Comparison of ENCODE assay signal across 8 mouse cellular contexts in the genomic region with DNA sequence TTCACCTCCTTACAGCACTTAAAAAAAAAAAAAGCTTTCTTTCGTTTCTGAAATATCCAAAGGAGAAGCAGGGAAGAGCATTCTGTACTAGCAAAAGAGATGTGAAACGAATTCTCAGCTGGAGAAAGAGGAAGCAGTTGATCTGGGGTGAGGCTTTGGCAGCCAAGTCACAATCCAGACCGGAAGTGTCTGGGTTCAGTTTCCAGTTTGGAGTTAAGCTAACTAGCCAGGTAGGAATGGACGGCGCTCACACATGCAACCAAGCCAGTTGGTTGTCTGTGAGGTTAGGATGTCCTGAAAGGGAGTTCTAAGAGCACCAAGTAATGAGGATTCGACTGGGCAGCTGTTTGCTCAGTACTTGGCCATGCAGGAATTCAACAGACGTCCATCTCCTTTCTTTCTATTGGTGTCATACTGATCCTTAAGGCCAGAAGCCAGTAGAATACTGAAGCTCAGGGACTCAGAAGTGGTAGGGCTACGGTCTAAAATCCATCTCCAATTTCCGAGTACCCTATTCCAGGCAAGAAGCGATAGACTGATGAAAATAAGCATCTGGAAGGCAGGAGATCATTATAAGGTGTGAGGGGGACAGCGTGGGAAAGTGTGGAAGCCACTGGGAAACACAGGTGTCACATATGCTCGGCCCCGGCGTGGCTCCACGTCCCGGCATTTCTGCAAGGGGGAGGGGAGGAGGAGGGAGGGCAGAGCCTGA. TPM values are rescaled to one million over a fixed set of nuclear protein-coding genes. Genes with fewer than 3 reads are reported as not detected.
DNase-seq lines count a peak whose midpoint lies in the region; ATAC-seq and TF ChIP-seq lines count a peak whose summit lies in the region.

No protein-coding gene starts in this region.

- TF ChIP-seq EP300 in MEL (IDR thresholded peaks at IDR 0.05; ENCODE audit: low read depth in 1 of 2, low read length in 2 of 2), result peak in 1 of 2 experiments; percentile 52; a peak in 2 of 4 replicates

- 25% methylated on average over 15 of the region's 16 CpGs for WGBS in forebrain, embryonic 14.5 days
- 6% methylated on average over 16 of the region's 16 CpGs for WGBS in lung, adult 2 months
- 27% methylated on average over 16 of the region's 16 CpGs for WGBS in neural tube, embryonic 13.5 days

- peaks cover 4% of the 10 kb centered on the region; the same call in 1 of the 2 replicates for H3K79me2 ChIP-seq in MEL (ENCODE audit: control insufficient read depth, insufficient read depth, low read length, poor library complexity)

- H3K4me3 ChIP-seq in MEL (ENCODE audit: control insufficient read depth in 1 of 2, insufficient read depth in 1 of 2, low read depth in 2 of 2, low read length in 2 of 2), result peak overlapping the region; percentile 64 to 73
- H3K4me3 ChIP-seq in forebrain, embryonic 14.5 days (ENCODE audit: low read depth, low read length), result peak overlapping the region; percentile 55
- H3K4me3 ChIP-seq in lung, adult 2 months (replicated peaks; ENCODE audit: extremely low read depth, low read depth, low read length), result peak overlapping the region; percentile 80
- peak overlapping the region; percentile 69 for H3K4me3 ChIP-seq in neural tube, embryonic 13.5 days

- peak; percentile 44 to 50 for DNase-seq in B cell, adult 2 months
- peak; percentile 94 for DNase-seq in MEL (ENCODE audit: low read depth, low spot score)
- DNase-seq in forebrain, embryonic 14.5 days (ENCODE audit: low spot score), result no peak
- DNase-seq in induced T-regulatory cell, adult 2 months (ENCODE audit: low read depth), result peak; percentile 65
- DNase-seq in lung, adult 2 months, result peak; percentile 40
- DNase-seq in cerebellum, adult 9-10 months, result no peak
- DNase-seq in left cerebral cortex, adult 11 months (ENCODE audit: low spot score), result no peak

- TF ChIP-seq CTCF in MEL (IDR thresholded peaks at IDR 0.05 in 2 of 3, conservative IDR thresholded peaks at IDR 0.05 in 1 of 3; ENCODE audit: control insufficient read depth in 1 of 3, insufficient read depth in 1 of 3, low read depth in 2 of 3, low read length in 3 of 3, poor library complexity in 1 of 3, severe bottlenecking in 1 of 3), result no peak
- no peak for TF ChIP-seq CTCF in lung, adult 2 months (IDR thresholded peaks at IDR 0.05; ENCODE audit: insufficient read depth, low read length)

- peaks cover 4 to 12% of the 10 kb centered on the region in 2 experiments; a peak in 3 of 4 replicates for H3K4me1 ChIP-seq in MEL (ENCODE audit: control insufficient read depth in 1 of 2, insufficient read depth in 2 of 2, low read length in 2 of 2)
- peaks cover 11% of the 10 kb centered on the region; the same call in 1 of the 2 replicates for H3K4me1 ChIP-seq in forebrain, embryonic 14.5 days (ENCODE audit: control insufficient read depth, insufficient read depth, low read length)
- peaks cover 11% of the 10 kb centered on the region for H3K4me1 ChIP-seq in lung, adult 2 months (ENCODE audit: control insufficient read depth, insufficient read depth, low read length)
- peaks cover 16% of the 10 kb centered on the region for H3K4me1 ChIP-seq in neural tube, embryonic 13.5 days (replicated peaks)

- TF ChIP-seq RAD21 in MEL (IDR thresholded peaks at IDR 0.05; ENCODE audit: low read depth, low read length), result no peak

- peak in 1 of 2 experiments; percentile 65; a peak in 2 of 4 replicates for TF ChIP-seq POLR2A in MEL (IDR thresholded peaks at IDR 0.05; ENCODE audit: control insufficient read depth in 1 of 2, insufficient read depth in 1 of 2, low read depth in 1 of 2, low read length in 2 of 2, poor library complexity in 1 of 2)
- no peak for TF ChIP-seq POLR2A in lung, adult 2 months (IDR thresholded peaks at IDR 0.05; ENCODE audit: borderline replicate concordance, extremely low read depth, low read depth, low read length)

- H3K9me3 ChIP-seq in MEL (replicated peaks; ENCODE audit: insufficient read depth, low read length), result no peaks in the 10 kb centered on the region
- no peaks in the 10 kb centered on the region for H3K9me3 ChIP-seq in forebrain, embryonic 14.5 days (replicated peaks; ENCODE audit: control insufficient read depth, low read length)
- no peaks in the 10 kb centered on the region for H3K9me3 ChIP-seq in neural tube, embryonic 13.5 days

- peak overlapping the region; percentile 84 for H3K27ac ChIP-seq in MEL (ENCODE audit: control insufficient read depth, low read depth, low read length)
- peak overlapping the region; percentile 72 for H3K27ac ChIP-seq in forebrain, embryonic 14.5 days (ENCODE audit: low read depth, low read length)
- H3K27ac ChIP-seq in neural tube, embryonic 13.5 days (replicated peaks), result peak overlapping the region; percentile 93

- H3K9ac ChIP-seq in MEL (ENCODE audit: control insufficient read depth, low read depth, low read length, poor library complexity, severe bottlenecking), result peak overlapping the region; percentile 72
- peak overlapping the region; percentile 78 for H3K9ac ChIP-seq in forebrain, embryonic 14.5 days (ENCODE audit: low read length)
- H3K9ac ChIP-seq in neural tube, embryonic 13.5 days, result peak overlapping the region; percentile 88

- ATAC-seq in forebrain, embryonic 14.5 days, result no peak
- peak; percentile 83 for ATAC-seq in neural tube, embryonic 13.5 days (ENCODE audit: low read depth)

- peaks cover 0 to 5% of the 10 kb centered on the region in 2 experiments; a peak in 2 of 4 replicates for H3K36me3 ChIP-seq in MEL (ENCODE audit: control insufficient read depth in 1 of 2, insufficient read depth in 2 of 2, low read length in 2 of 2)
- H3K36me3 ChIP-seq in forebrain, embryonic 14.5 days (ENCODE audit: control insufficient read depth, insufficient read depth, low read length), result no peaks in the 10 kb centered on the region
- no peaks in the 10 kb centered on the region for H3K36me3 ChIP-seq in neural tube, embryonic 13.5 days

- H3K27me3 ChIP-seq in MEL (ENCODE audit: control insufficient read depth in 1 of 2, insufficient read depth in 2 of 2, low read length in 2 of 2), result no peaks in the 10 kb centered on the region
- no peaks in the 10 kb centered on the region for H3K27me3 ChIP-seq in forebrain, embryonic 14.5 days (replicated peaks; ENCODE audit: control insufficient read depth, insufficient read depth, low read length)
- no peaks in the 10 kb centered on the region for H3K27me3 ChIP-seq in neural tube, embryonic 13.5 days

- peak overlapping the region; percentile 58 for H3K4me2 ChIP-seq in forebrain, embryonic 14.5 days (ENCODE audit: low read length)
- H3K4me2 ChIP-seq in neural tube, embryonic 13.5 days, result peak overlapping the region; percentile 74

TF ChIP-seq in MEL, 35 proteins besides CTCF, POLR2A, EP300 and RAD21 (continues in another document):
- TF ChIP-seq KAT2A (conservative IDR thresholded peaks at IDR 0.05; ENCODE audit: low read depth, low read length) (no peak), CHD2 (IDR thresholded peaks at IDR 0.05; ENCODE audit: low read length) (no peak), MEF2A (IDR thresholded peaks at IDR 0.05; ENCODE audit: extremely low read depth, insufficient replicate concordance, low read depth, low read length, poor library complexity, severe bottlenecking) (no peak), MYB (IDR thresholded peaks at IDR 0.05; ENCODE audit: low read depth, low read length) (no peak), RCOR1 (IDR thresholded peaks at IDR 0.05; ENCODE audit: low read depth, low read length) (peak; percentile 70), ZNF384 (IDR thresholded peaks at IDR 0.05; ENCODE audit: low read depth, low read length) (no peak; the same call in 1 of the 2 replicates), TBP (IDR thresholded peaks at IDR 0.05; ENCODE audit: low read depth, low read length) (peak; percentile 84), ZC3H11A (IDR thresholded peaks at IDR 0.05; ENCODE audit: low read depth, low read length) (no peak)

RNA-seq across cellular contexts. Expression of a gene that starts 13.0 kb away (rescaled TPM):
- total RNA-seq in MEL (2012; rRNA removed), result 26.2 and 34.2 TPM in 2 replicates
- 10 to 100 TPM; 29.0 to 52.3 TPM for polyA plus RNA-seq in MEL (2012; ENCODE audit: insufficient read depth in 1 of 2, insufficient read length in 2 of 2, low read depth in 1 of 2, low replicate concordance in 2 of 2, missing spikeins in 1 of 2)
- polyA plus RNA-seq in forebrain, embryonic 14.5 days (2014; fragmentation: Nextera tagmentation; extraction: Ambion mirVana), result 25.9 and 31.0 TPM in 2 replicates
- 174 and 210 TPM in 2 replicates for polyA plus RNA-seq in lung, adult 2 months (2012; rRNA removed)
- polyA plus RNA-seq in neural tube, embryonic 13.5 days (2015; fragmentation: Nextera tagmentation; extraction: Ambion mirVana), result 48.7 and 50.5 TPM in 2 replicates

RNA-seq across cellular contexts. Expression of a gene that starts 25.2 kb away (rescaled TPM):
- total RNA-seq in MEL (2012; rRNA removed), result 18.0 and 18.8 TPM in 2 replicates
- polyA plus RNA-seq in MEL (2012; ENCODE audit: insufficient read depth in 1 of 2, insufficient read length in 2 of 2, low read depth in 1 of 2, low replicate concordance in 2 of 2, missing spikeins in 1 of 2), result 10 to 100 TPM in 1 of 2 experiments, not detected in 1; 34.5 TPM
- 34.3 and 44.9 TPM in 2 replicates for polyA plus RNA-seq in forebrain, embryonic 14.5 days (2014; fragmentation: Nextera tagmentation; extraction: Ambion mirVana)
- 83.6 and 92.9 TPM in 2 replicates for polyA plus RNA-seq in lung, adult 2 months (2012; rRNA removed)
- polyA plus RNA-seq in neural tube, embryonic 13.5 days (2015; fragmentation: Nextera tagmentation; extraction: Ambion mirVana), result 25.3 and 25.7 TPM in 2 replicates

RNA-seq across cellular contexts. Expression of a gene that starts 31.1 kb away (rescaled TPM):
- 17.7 and 18.1 TPM in 2 replicates for total RNA-seq in MEL (2012; rRNA removed)
- 10 to 100 TPM in 1 of 2 experiments, not detected in 1; 26.2 TPM for polyA plus RNA-seq in MEL (2012; ENCODE audit: insufficient read depth in 1 of 2, insufficient read length in 2 of 2, low read depth in 1 of 2, low replicate concordance in 2 of 2, missing spikeins in 1 of 2)
- polyA plus RNA-seq in forebrain, embryonic 14.5 days (2014; fragmentation: Nextera tagmentation; extraction: Ambion mirVana), result 69.3 and 89.2 TPM in 2 replicates
- polyA plus RNA-seq in lung, adult 2 months (2012; rRNA removed), result 22.4 and 24.5 TPM in 2 replicates
- 94.3 and 99.3 TPM in 2 replicates for polyA plus RNA-seq in neural tube, embryonic 13.5 days (2015; fragmentation: Nextera tagmentation; extraction: Ambion mirVana)

RNA-seq across cellular contexts. Expression of a gene that starts 35.4 kb away (rescaled TPM):
- total RNA-seq in MEL (2012; rRNA removed), result 77.1 and 93.0 TPM in 2 replicates
- 100 to 1,000 TPM; 189 to 476 TPM for polyA plus RNA-seq in MEL (2012; ENCODE audit: insufficient read depth in 1 of 2, insufficient read length in 2 of 2, low read depth in 1 of 2, low replicate concordance in 2 of 2, missing spikeins in 1 of 2)
- polyA plus RNA-seq in forebrain, embryonic 14.5 days (2014; fragmentation: Nextera tagmentation; extraction: Ambion mirVana), result 91.3 and 104 TPM in 2 replicates
- polyA plus RNA-seq in lung, adult 2 months (2012; rRNA removed), result 66.0 and 68.9 TPM in 2 replicates
- 74.3 and 79.1 TPM in 2 replicates for polyA plus RNA-seq in neural tube, embryonic 13.5 days (2015; fragmentation: Nextera tagmentation; extraction: Ambion mirVana)

RNA-seq across cellular contexts. Expression of a gene that starts 35.8 kb away (rescaled TPM):
- 44.0 and 55.6 TPM in 2 replicates for total RNA-seq in MEL (2012; rRNA removed)
- 100 to 1,000 TPM in 1 of 2 experiments, not detected in 1; 137 TPM for polyA plus RNA-seq in MEL (2012; ENCODE audit: insufficient read depth in 1 of 2, insufficient read length in 2 of 2, low read depth in 1 of 2, low replicate concordance in 2 of 2, missing spikeins in 1 of 2)
- 12.0 and 13.7 TPM in 2 replicates for polyA plus RNA-seq in forebrain, embryonic 14.5 days (2014; fragmentation: Nextera tagmentation; extraction: Ambion mirVana)
- 6.2 and 7.5 TPM in 2 replicates for polyA plus RNA-seq in lung, adult 2 months (2012; rRNA removed)
- 19.0 and 19.9 TPM in 2 replicates for polyA plus RNA-seq in neural tube, embryonic 13.5 days (2015; fragmentation: Nextera tagmentation; extraction: Ambion mirVana)

Comparison
In these comparisons a context has a peak if more than half of its experiments do, and no peak if none do; other contexts are left out.
1. DNase-seq: peak in B cell, adult 2 months (2 of 2), MEL (single experiment), induced T-regulatory cell, adult 2 months (single experiment) and lung, adult 2 months (single experiment); none in forebrain, embryonic 14.5 days (single experiment), cerebellum, adult 9-10 months (single experiment) and left cerebral cortex, adult 11 months (single experiment).
2. Peak in every context shown above with its lines, with median percentiles within 50 percentile points of each other: H3K27ac ChIP-seq, H3K4me3 ChIP-seq and H3K9ac ChIP-seq.